Mouse (Mus musculus) G1E (cell line): Measurements from ENCODE around the gene Hes7.

ENCODE experiments used
- CTCF ChIP-seq: IDR thresholded peaks from 2 replicates; pipeline ENCODE4 v1.5.1; 2012; ENCODE audit warnings: low read depth, low read length, inconsistent platforms, mixed read lengths
- GATA1 ChIP-seq: IDR thresholded peaks from 2 replicates; pipeline ENCODE4 v1.6.1; 2012; ENCODE audit warnings: borderline replicate concordance, low read length, inconsistent platforms, mixed read lengths
- POLR2AphosphoS5 ChIP-seq: IDR thresholded peaks from 2 replicates; pipeline ENCODE4 v1.6.1; 2012; ENCODE audit warnings: low read depth, low read length, inconsistent platforms; ENCODE audit not compliant: insufficient replicate concordance
- TAL1 ChIP-seq: conservative IDR thresholded peaks from 2 replicates; pipeline ENCODE4 v1.6.1; 2012; ENCODE audit warnings: low read depth, low read length, inconsistent platforms, mixed read lengths

- TF ChIP-seq CTCF, result no peak
- no peak for TF ChIP-seq TAL1
- no peak for TF ChIP-seq POLR2AphosphoS5
- TF ChIP-seq GATA1, result no peak
Measured at GRCm38 (mm10) chr11:69087597-69087996, 32.6 kb upstream of the Hes7 start.
